Mouse (Mus musculus) urinary bladder, postnatal 14 days (tissue): ENCODE measurements at regions not wholly inside any gene's neighbourhood (a gene's known extent, or its start where the extent isn't known, plus 50 kb on each side); places are given as distances from the start of the nearest gene placed in this dataset.

ENCODE experiments used
- DNase-seq: peaks from one replicate; pipeline ENCODE4 v3.0.0; 2021; ENCODE audit warnings: low spot score

DNA sequence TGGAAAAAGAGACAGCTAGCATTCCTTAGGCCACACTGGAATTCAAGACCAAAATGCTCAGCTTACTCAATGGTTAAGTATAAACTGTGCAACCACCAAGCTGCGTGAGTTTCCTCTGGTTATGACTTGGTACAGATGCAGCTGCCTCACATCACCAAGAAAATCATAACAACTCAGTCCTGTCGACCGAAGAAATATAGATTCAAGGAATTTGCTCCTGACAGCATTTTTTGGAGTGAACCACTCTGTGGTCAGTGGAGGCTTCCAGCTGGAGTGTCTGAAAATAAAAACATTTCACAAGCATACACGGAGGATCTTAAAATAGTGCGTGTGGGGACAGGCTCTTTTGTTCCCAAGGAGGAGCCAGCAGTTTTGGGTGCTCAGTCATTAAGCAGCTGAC lies 253.8 kb downstream of the Bckdhb start:
- no peak for DNase-seq

- DNase-seq = no peak
These were observed 254.3 kb downstream of the Bckdhb start for GRCm38 (mm10) chr9:84179238-84179637.

DNA sequence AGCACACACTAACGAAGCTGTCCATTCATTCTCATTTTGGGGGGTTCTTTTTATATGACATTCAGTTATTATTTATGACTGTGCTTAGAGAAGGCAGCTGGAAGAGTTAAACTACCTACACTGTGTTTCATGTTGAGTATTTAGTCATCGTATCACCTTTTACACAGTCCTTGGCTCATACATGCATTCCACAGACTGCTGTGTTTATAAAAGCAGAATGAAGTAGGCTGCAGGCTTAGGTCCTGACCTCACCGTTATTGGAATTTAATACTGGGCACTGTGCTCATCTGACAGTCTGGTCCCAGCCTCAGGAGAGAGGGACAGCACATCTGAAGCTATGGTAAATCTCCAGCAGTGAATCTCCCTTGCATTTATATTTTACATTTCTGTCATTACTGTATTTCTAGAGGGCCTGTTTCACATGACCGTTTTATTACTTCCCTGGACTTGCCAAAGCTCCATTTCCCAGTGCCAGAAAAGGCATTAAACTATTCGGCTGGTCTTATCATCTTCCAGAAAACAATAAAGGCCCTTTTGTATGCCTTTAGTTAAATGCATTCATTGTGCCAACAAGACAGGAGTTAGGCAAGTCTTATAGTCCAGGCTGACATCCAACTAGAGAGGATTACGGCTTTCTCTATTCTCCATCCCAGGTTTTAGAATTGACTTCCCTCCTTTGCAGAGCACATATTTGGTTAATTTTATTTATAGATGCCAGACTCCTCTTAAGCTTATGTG lies 258.9 kb downstream of the Bckdhb start:
- no peak for DNase-seq

GRCm38 (mm10) chr9:84187531-84187930 lies 262.6 kb downstream of the Bckdhb start:
- DNase-seq = no peak

GRCm38 (mm10) chr9:84193405-84193804 lies 268.5 kb downstream of the Bckdhb start:
- no peak for DNase-seq

GRCm38 (mm10) chr9:84194716-84195115 lies 269.8 kb downstream of the Bckdhb start:
- no peak for DNase-seq

- no peak for DNase-seq
These were observed 270.4 kb downstream of the Bckdhb start for GRCm38 (mm10) chr9:84195338-84195737.

GRCm38 (mm10) chr9:84200208-84200607 lies 275.3 kb downstream of the Bckdhb start:
- DNase-seq = no peak

GRCm38 (mm10) chr9:84204056-84204455 lies 279.1 kb downstream of the Bckdhb start:
- no peak for DNase-seq

DNA sequence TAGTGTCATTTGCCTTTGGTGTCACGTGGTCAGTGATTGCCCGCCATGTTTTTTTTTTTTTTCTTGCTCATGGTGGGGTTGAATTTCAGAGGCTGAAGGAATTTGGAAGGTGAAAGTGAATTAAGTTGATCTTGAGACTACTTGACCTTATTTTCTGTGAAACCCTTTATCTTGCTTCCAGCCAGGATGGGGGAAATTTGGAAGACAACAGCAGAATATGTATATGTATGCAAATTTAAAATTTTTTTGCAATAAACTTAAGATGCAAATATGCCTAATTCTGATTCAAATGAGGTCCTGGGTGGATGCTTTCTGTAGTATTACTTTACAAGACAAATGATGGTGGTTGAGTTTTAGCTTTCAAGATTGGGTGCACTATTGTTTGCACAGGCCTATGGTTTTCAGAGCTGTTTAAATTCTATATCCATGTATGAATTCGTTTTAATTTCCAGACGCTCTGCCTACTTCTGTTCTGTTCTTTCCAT lies 315.6 kb downstream of the Bckdhb start:
- DNase-seq = no peak

- DNase-seq = no peak
These were observed 324.8 kb downstream of the Bckdhb start for GRCm38 (mm10) chr9:84249765-84250164.

- peak; percentile 35 for DNase-seq
These were observed 328.4 kb downstream of the Bckdhb start for GRCm38 (mm10) chr9:84253022-84253991.

GRCm38 (mm10) chr9:84258488-84258887 lies 333.5 kb downstream of the Bckdhb start:
- no peak for DNase-seq

GRCm38 (mm10) chr9:84259751-84260150 lies 334.8 kb downstream of the Bckdhb start:
- no peak for DNase-seq

GRCm38 (mm10) chr9:84262151-84262550 lies 337.2 kb downstream of the Bckdhb start:
- DNase-seq = peak; percentile 28

DNA sequence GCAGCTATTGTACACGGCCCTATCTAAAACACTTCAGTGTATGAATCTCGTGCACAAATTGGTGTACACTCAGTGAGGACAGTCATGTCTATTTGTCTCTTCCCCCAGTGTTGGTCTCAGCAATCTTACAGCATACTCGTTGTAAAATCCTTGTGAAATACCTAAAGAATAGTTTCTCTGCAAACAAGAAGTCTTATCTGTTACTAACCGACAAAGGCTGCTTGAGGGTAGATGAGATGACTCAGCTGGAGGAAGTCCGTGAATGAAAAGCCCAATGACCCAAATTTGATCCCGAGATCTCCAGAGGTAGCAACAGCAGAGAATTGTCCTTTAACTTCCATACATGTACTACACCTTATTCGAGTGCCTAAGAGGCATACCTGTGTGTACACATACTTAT lies 342.0 kb downstream of the Bckdhb start:
- DNase-seq = no peak

DNA sequence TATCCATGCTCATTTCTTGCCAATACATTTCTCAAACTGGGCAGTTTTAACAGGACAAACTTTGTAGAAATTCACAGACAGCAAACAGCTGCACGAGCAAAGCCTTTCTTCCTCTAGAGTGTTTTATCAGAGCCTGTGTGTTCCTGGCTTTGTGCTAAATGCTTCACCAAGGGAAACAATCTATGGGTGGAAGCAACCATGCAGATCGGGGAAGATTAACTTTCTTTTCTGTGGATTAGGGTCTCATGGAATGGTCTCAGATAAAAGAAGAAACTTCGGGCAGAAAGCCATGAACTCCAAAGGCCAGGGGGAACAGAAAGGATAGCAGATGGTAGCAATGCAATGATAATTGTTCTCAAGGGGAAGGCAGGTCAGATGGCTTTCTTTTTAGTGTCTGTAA lies 349.7 kb downstream of the Bckdhb start:
- no peak for DNase-seq

GRCm38 (mm10) chr9:84278295-84278694 lies 353.4 kb downstream of the Bckdhb start:
- DNase-seq = no peak

GRCm38 (mm10) chr9:84278731-84279130 lies 353.8 kb downstream of the Bckdhb start:
- no peak for DNase-seq

- no peak for DNase-seq
These were observed 356.0 kb downstream of the Bckdhb start for GRCm38 (mm10) chr9:84280898-84281297.

DNA sequence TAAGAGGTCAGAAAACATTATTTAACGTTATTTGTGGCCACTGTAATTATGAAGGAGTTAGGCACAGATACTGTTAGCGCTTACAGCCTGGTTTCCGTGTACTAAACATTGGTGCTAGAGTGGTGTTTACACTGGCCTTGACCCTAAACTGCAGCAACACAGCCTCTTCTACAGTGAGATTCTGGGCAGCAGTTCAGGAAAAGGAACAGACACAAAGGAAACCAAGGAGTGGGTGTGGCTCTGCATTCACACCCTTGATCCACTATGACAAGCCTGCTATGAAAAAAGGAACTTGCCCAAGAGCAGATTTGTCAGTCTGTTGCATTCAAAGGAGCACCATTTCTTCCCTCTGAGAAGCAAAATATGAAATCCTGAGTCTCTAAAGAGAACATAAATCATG lies 356.7 kb downstream of the Bckdhb start:
- DNase-seq = no peak

DNA sequence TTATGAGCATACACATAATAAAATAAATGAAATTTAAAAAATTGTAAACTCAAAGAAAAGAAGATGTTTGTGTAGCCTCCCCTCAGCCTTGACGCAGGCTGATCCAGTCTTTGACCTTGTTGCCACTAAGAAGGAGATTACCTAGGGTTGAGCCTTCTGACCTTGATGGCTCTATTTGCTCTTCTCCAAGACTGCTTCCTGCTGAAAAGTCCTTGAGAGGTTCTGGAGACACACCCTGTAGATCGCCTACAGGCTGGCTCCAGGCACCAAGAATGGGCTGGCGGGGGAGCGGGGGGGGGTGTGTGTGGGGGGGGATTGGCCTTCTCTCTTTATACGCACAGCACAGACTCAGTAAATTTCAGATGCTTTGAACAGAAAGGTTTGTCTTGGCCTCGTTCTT lies 358.4 kb downstream of the Bckdhb start:
- DNase-seq = no peak

- DNase-seq = no peak
These were observed 360.7 kb downstream of the Bckdhb start for GRCm38 (mm10) chr9:84285604-84286003.
